Mouse (Mus musculus) ovary, adult 18-20 months (tissue): Measurements from ENCODE around the gene Ifih1.

Source experiments
- DNase-seq: peaks from one replicate; pipeline ENCODE4 v3.0.0; 2022; ENCODE audit warnings: low spot score, mixed read lengths

The Ifih1 gene

GRCm38 (mm10) chr2:62549659-62550058 lies 96.4 kb downstream of the Ifih1 start:
- no peak for DNase-seq

- no peak for DNase-seq
Measured at GRCm38 (mm10) chr2:62549131-62549530, 96.9 kb downstream of the Ifih1 start.

- DNase-seq: no peak
Measured at GRCm38 (mm10) chr2:62548104-62548503, 98.0 kb downstream of the Ifih1 start.
